ENCODE assay signal across 9 mouse cellular contexts in the genomic region with DNA sequence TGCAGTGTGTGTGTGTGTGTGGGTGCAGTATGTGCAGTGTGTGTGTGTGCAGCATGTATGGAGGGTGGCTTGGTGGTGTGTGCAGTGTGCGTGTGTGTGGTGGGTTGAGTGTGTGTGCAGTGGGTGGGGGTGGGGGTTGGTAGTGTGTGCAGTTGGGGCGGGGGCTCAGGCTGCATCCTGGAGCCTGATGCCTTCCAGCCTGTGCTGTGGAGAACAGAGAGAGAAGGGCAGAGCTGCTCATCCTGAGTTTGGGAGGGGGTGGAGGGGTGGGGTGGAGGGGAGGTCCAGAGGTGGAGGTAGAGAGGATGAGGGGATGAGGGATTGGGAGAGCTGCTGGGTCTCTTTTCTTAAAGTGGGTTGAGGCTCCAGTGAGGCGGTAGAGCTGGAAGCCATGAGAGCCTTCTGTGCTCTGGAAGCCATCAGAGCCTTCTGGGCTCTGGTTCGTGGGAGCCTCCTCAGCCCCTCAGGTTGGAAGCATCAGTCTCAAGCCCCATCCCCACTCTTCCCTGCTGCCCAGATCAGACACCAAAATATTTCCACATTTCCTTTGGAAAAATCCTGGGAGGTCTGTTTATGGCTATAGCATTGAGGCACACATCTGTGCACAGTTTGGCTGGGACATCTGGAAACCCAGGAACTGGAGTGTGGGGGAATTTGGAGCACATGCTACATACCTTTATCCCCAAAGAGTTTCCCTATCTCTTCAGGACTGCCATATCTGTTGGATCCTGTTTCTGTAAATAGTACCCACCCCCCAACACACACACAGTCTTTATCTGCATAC. TPM values are rescaled to one million over a fixed set of nuclear protein-coding genes. Genes with fewer than 3 reads are reported as not detected.
DNase-seq lines count a peak whose midpoint lies in the region; ATAC-seq and TF ChIP-seq lines count a peak whose summit lies in the region.
"Had no signal": no experiment of that assay in that cellular context is flagged by ENCODE, and none has a peak within 500 bp of the region (broad histone marks: within the 10 kb centered on the region; RNA-seq: fewer than 3 reads in every experiment).

No protein-coding gene starts in this region.

- peaks cover 48% of the 10 kb centered on the region for H3K4me1 ChIP-seq in kidney, embryonic 15.5 days
- H3K4me1 ChIP-seq in intestine, postnatal 0 days (replicated peaks; ENCODE audit: control insufficient read depth, insufficient read depth, low read length) = peaks cover 22% of the 10 kb centered on the region
- H3K4me1 ChIP-seq in neural tube, embryonic 13.5 days (replicated peaks) = peaks cover 14% of the 10 kb centered on the region; the same call in 1 of the 2 replicates
- H3K4me1 ChIP-seq in hindbrain, embryonic 13.5 days (replicated peaks) = no peaks in the 10 kb centered on the region; the same call in 1 of the 2 replicates

- H3K9ac ChIP-seq in kidney, embryonic 15.5 days = no peak overlapping the region
- H3K9ac ChIP-seq in intestine, postnatal 0 days (ENCODE audit: low read depth, low read length) = no peak overlapping the region
- H3K9ac ChIP-seq in neural tube, embryonic 13.5 days = no peak overlapping the region
- no peak overlapping the region for H3K9ac ChIP-seq in hindbrain, embryonic 13.5 days

- H3K9me3 ChIP-seq in kidney, embryonic 15.5 days (replicated peaks) = no peaks in the 10 kb centered on the region
- no peaks in the 10 kb centered on the region for H3K9me3 ChIP-seq in intestine, postnatal 0 days (ENCODE audit: control insufficient read depth)
- H3K9me3 ChIP-seq in neural tube, embryonic 13.5 days = no peaks in the 10 kb centered on the region
- no peaks in the 10 kb centered on the region for H3K9me3 ChIP-seq in hindbrain, embryonic 13.5 days

- DNase-seq in kidney, adult 9 months = no peak
- peak; percentile 47 for DNase-seq in embryo, embryonic 9.5 days (ENCODE audit: extremely low spot score)
- no peak for DNase-seq in cerebellum, postnatal 14 days
- DNase-seq: adrenal gland, postnatal 36 days; heart, adult 2 months had no signal

- H3K27me3 ChIP-seq in kidney, embryonic 15.5 days = no peaks in the 10 kb centered on the region
- no peaks in the 10 kb centered on the region for H3K27me3 ChIP-seq in intestine, postnatal 0 days (replicated peaks; ENCODE audit: control insufficient read depth, insufficient read depth, low read length)
- H3K27me3 ChIP-seq in neural tube, embryonic 13.5 days = 0 out of 2 replicates have a peak, but pooled peaks cover 14% of the 10 kb centered on the region
- H3K27me3 ChIP-seq in hindbrain, embryonic 13.5 days = peaks cover 24% of the 10 kb centered on the region

- peak; percentile 4; the same call in 1 of the 2 replicates for ATAC-seq in kidney, embryonic 15.5 days (replicated peaks; ENCODE audit: low FRiP score)
- no peak for ATAC-seq in intestine, postnatal 0 days
- ATAC-seq in neural tube, embryonic 13.5 days (ENCODE audit: low read depth) = peak; percentile 17; the same call in 1 of the 2 replicates
- no peak for ATAC-seq in hindbrain, embryonic 13.5 days (ENCODE audit: low FRiP score)

- TF ChIP-seq CTCF in intestine, postnatal 0 days (IDR thresholded peaks at IDR 0.05; ENCODE audit: low read depth) = no peak

- no peaks in the 10 kb centered on the region for H3K36me3 ChIP-seq in kidney, embryonic 15.5 days
- no peaks in the 10 kb centered on the region for H3K36me3 ChIP-seq in intestine, postnatal 0 days (ENCODE audit: control insufficient read depth, insufficient read depth)
- no peaks in the 10 kb centered on the region for H3K36me3 ChIP-seq in neural tube, embryonic 13.5 days
- no peaks in the 10 kb centered on the region for H3K36me3 ChIP-seq in hindbrain, embryonic 13.5 days

- 48% methylated on average over 4 of the region's 4 CpGs for WGBS in kidney, embryonic 15.5 days
- 55% methylated on average over 4 of the region's 4 CpGs for WGBS in intestine, postnatal 0 days
- 57% methylated on average over 4 of the region's 4 CpGs for WGBS in neural tube, embryonic 13.5 days
- 71% methylated on average over 4 of the region's 4 CpGs for WGBS in hindbrain, embryonic 13.5 days

- H3K4me2 ChIP-seq in kidney, embryonic 15.5 days = no peak overlapping the region
- no peak overlapping the region for H3K4me2 ChIP-seq in intestine, postnatal 0 days (replicated peaks; ENCODE audit: low read depth)
- H3K4me2 ChIP-seq in neural tube, embryonic 13.5 days = no peak overlapping the region
- H3K4me2 ChIP-seq in hindbrain, embryonic 13.5 days = no peak overlapping the region

- no peak overlapping the region for H3K4me3 ChIP-seq in kidney, embryonic 15.5 days (replicated peaks)
- H3K4me3 ChIP-seq in intestine, postnatal 0 days (ENCODE audit: low read depth, low read length) = no peak overlapping the region
- no peak overlapping the region for H3K4me3 ChIP-seq in neural tube, embryonic 13.5 days
- no peak overlapping the region for H3K4me3 ChIP-seq in hindbrain, embryonic 13.5 days
- H3K4me3 ChIP-seq: heart, adult 2 months had no signal

- H3K27ac ChIP-seq in kidney, embryonic 15.5 days = peak overlapping the region; percentile 92
- peak overlapping the region; percentile 96 for H3K27ac ChIP-seq in intestine, postnatal 0 days (ENCODE audit: low read depth, low read length)
- peak overlapping the region; percentile 74; the same call in 1 of the 2 replicates for H3K27ac ChIP-seq in neural tube, embryonic 13.5 days (replicated peaks)
- H3K27ac ChIP-seq in hindbrain, embryonic 13.5 days = no peak overlapping the region
- H3K27ac ChIP-seq: heart, adult 2 months had no signal

RNA-seq across cellular contexts. Expression of a gene that starts 21.6 kb away (rescaled TPM):
- 53.9 and 59.5 TPM in 2 replicates for polyA plus RNA-seq in kidney, embryonic 15.5 days (2015; fragmentation: Nextera tagmentation; extraction: Ambion mirVana)
- polyA plus RNA-seq in intestine, postnatal 0 days (2015; fragmentation: Nextera tagmentation; extraction: Ambion mirVana) = 39.7 and 45.5 TPM in 2 replicates
- polyA plus RNA-seq in neural tube, embryonic 13.5 days (2015; fragmentation: Nextera tagmentation; extraction: Ambion mirVana) = 17.3 and 21.1 TPM in 2 replicates
- polyA plus RNA-seq in hindbrain, embryonic 13.5 days (2015; fragmentation: Nextera tagmentation; extraction: Ambion mirVana) = 11.3 and 12.6 TPM in 2 replicates

RNA-seq across cellular contexts. Expression of a gene that starts 49.3 kb away (rescaled TPM):
- polyA plus RNA-seq in kidney, embryonic 15.5 days (2015; fragmentation: Nextera tagmentation; extraction: Ambion mirVana) = 1.3 and 1.4 TPM in 2 replicates
- polyA plus RNA-seq in intestine, postnatal 0 days (2015; fragmentation: Nextera tagmentation; extraction: Ambion mirVana) = 0.26 and 0.38 TPM in 2 replicates
- 0.34 and 0.38 TPM in 2 replicates for polyA plus RNA-seq in neural tube, embryonic 13.5 days (2015; fragmentation: Nextera tagmentation; extraction: Ambion mirVana)
- polyA plus RNA-seq in hindbrain, embryonic 13.5 days (2015; fragmentation: Nextera tagmentation; extraction: Ambion mirVana) = not detected in 2 replicates

RNA-seq across cellular contexts. Expression of a gene that starts 51.1 kb away (rescaled TPM):
- 0.17 TPM in 1 of 2 replicates, not detected in the other for polyA plus RNA-seq in kidney, embryonic 15.5 days (2015; fragmentation: Nextera tagmentation; extraction: Ambion mirVana)
- 0.18 TPM in 2 replicates for polyA plus RNA-seq in intestine, postnatal 0 days (2015; fragmentation: Nextera tagmentation; extraction: Ambion mirVana)
- polyA plus RNA-seq in neural tube, embryonic 13.5 days (2015; fragmentation: Nextera tagmentation; extraction: Ambion mirVana) = not detected in 2 replicates
- 0.12 TPM in 1 of 2 replicates, not detected in the other for polyA plus RNA-seq in hindbrain, embryonic 13.5 days (2015; fragmentation: Nextera tagmentation; extraction: Ambion mirVana)

Comparison
In these comparisons a context has a peak if more than half of its experiments do, and no peak if none do; other contexts are left out.
1. ATAC-seq: peak in kidney, embryonic 15.5 days (single experiment) and neural tube, embryonic 13.5 days (single experiment); none in intestine, postnatal 0 days (single experiment) and hindbrain, embryonic 13.5 days (single experiment).